Mouse (Mus musculus) hindbrain, embryonic 15.5 days (tissue): ENCODE data around the gene Slc39a13. TPM values are rescaled to one million over a fixed set of nuclear protein-coding genes. Genes with fewer than 3 reads are reported as not detected.
A peak's percentile ranks its signal among the peaks of the same experiment; 100 is the strongest.

ENCODE experiments used
- ATAC-seq: fragments of 200-750 bp; cut with Nextera tagmentation; 2 replicates; pipeline ENCODE4 v1.8.0; 2017; ENCODE audit warnings: low read depth, moderate number of reproducible peaks, moderate TSS enrichment; ENCODE audit not compliant: low FRiP score
- H3K27ac ChIP-seq: fragments of 300-500 bp; sonication (generic); replicated peaks from 2 replicates; pipeline ENCODE4 v1.5.1; 2015; ENCODE audit warnings: mild to moderate bottlenecking, inconsistent platforms
- H3K27me3 ChIP-seq: fragments of 300-500 bp; sonication (generic); 2 replicates; pipeline ENCODE4 v1.6.1; 2015; ENCODE audit warnings: control low read depth, inconsistent platforms
- H3K36me3 ChIP-seq: fragments of 300-500 bp; sonication (generic); 2 replicates; pipeline ENCODE4 v1.6.1; 2015; ENCODE audit warnings: control low read depth, inconsistent platforms
- H3K4me1 ChIP-seq: fragments of 300-500 bp; sonication (generic); replicated peaks from 2 replicates; pipeline ENCODE4 v1.6.1; 2015; ENCODE audit warnings: control low read depth, inconsistent platforms
- H3K4me2 ChIP-seq: fragments of 300-500 bp; sonication (generic); 2 replicates; pipeline ENCODE4 v1.6.1; 2015; ENCODE audit warnings: moderate library complexity, mild to moderate bottlenecking, inconsistent platforms
- H3K4me3 ChIP-seq: fragments of 300-500 bp; sonication (generic); 2 replicates; pipeline ENCODE4 v1.5.1; 2015; ENCODE audit warnings: mild to moderate bottlenecking, inconsistent platforms
- H3K9ac ChIP-seq: fragments of 300-500 bp; sonication (generic); 2 replicates; pipeline ENCODE4 v1.6.1; 2015; ENCODE audit warnings: inconsistent platforms
- H3K9me3 ChIP-seq: fragments of 300-500 bp; sonication (generic); 2 replicates; pipeline ENCODE4 v1.6.1; 2016; ENCODE audit warnings: control low read depth, inconsistent platforms
- WGBS: fragments of 180-500 bp; shearing (Covaris S2); methylation state at CpG from one replicate; pipeline ENCODE4 v1.1.7; 2015; 5-methylcytosine and 5-hydroxymethylcytosine counted together
- polyA plus RNA-seq: library from polyadenylated mRNA; unstranded; fragments of >200 nt; fragmentation: Nextera tagmentation; extraction: Ambion mirVana; gene quantifications from 2 replicates; pipeline ENCODE4 v1.2.1, GENCODE M21; 2015

Gene Slc39a13
- polyA plus RNA-seq, 1 experiment from 2014 or later, result 34.5 TPM

DNA sequence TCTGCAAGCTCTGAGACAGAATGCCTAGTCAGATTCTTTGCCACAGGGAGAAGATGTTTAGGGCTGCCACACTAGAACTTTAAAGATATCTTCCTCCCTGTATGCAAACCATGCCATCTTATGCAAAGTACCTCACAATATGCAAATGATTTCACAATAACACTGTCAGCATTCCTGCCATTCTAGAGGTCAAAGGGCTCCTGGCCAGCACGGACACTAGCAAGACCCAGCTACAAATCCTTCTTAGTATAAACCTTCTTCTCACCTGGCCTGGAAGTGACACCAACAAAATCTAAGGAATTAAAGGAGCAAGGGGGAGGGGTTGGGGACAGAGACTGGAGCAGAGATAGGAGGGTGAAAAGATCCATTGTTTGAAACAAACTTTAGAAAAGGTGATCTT lies 1.9 kb upstream of the Slc39a13 start:
- Histone ChIP-seq H3K36me3 (no peaks in the 10 kb centered on the region), H3K27me3 (no peaks in the 10 kb centered on the region), H3K9me3 (no peaks in the 10 kb centered on the region), H3K4me3 (no peak overlapping the region), H3K9ac (no peak overlapping the region), H3K27ac (no peak overlapping the region), H3K4me2 (no peak overlapping the region), H3K4me1 (peaks cover 26% of the 10 kb centered on the region)
- WGBS, result 36% methylated on average over 1 of the region's 1 CpGs
- no peak for ATAC-seq

DNA sequence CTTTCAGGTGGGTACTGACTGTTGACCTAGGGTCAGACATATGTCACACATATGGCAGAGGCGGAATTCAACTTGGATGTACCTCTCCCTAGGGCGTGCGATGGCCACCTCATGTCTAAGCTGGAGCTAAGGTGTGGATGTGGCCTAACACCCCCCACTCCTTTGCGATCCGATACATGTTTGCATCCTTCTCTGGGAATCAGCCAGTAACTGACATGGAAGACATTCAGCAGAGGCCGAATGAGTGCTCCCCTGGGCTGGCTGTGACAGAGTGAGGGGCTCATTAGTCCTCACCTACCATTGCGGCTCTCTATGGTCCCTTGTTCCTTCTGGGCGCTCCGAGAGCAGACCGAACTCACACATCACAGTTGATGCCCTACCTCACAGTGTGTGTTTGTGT lies 842 bp upstream of the Slc39a13 start:
- peaks cover 26% of the 10 kb centered on the region for H3K4me1 ChIP-seq
- H3K36me3 ChIP-seq, result no peaks in the 10 kb centered on the region
- 86% methylated on average over 10 of the region's 10 CpGs for whole genome bisulfite sequencing
- peak overlapping the region; percentile 65 for H3K4me3 ChIP-seq
- H3K27me3 ChIP-seq, result no peaks in the 10 kb centered on the region
- ATAC-seq, result no peak
- H3K9ac ChIP-seq, result peak overlapping the region; percentile 72
- peak overlapping the region; percentile 91 for H3K4me2 ChIP-seq
- H3K9me3 ChIP-seq, result no peaks in the 10 kb centered on the region
- H3K27ac ChIP-seq, result peak overlapping the region; percentile 84

DNA sequence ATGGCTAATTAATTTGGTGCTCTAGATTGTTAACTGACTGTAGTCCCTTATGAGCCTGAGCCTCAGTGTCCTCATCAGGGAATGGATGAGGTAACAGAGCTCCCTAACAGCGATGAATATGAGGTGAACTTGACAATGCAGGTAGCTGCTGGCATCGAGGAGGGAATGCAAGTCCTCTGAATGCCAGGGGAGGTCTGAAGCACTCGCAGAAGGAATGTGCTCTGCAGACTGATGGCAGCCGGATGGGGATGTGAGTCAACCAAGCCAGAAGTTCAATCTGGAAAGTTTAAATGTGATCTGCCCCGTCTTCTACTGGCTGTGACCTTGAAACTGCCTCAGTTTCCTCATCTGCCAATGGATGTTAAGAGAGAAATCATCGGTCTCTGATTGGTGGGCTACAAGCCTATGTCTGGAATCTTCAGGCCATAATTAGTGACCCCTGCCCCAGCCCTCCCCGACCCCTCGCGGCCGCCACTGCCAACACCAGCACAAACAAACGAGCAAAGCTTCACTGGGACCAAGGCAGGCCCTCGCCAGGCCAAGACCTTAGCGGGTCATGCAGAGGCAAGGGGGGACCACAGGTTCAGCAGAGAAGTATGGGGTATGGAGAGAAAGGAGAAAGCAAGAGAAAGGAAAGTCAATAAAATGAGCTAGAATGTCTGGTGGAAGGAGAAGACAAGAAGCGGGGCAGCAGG lies 764 bp downstream of the Slc39a13 start:
- 6% methylated on average over 14 of the region's 14 CpGs for WGBS
- H3K9ac ChIP-seq, result peak overlapping the region; percentile 72
- H3K9me3 ChIP-seq, result no peaks in the 10 kb centered on the region
- H3K4me3 ChIP-seq, result peak overlapping the region; percentile 65
- peak overlapping the region; percentile 91 for H3K4me2 ChIP-seq
- no peaks in the 10 kb centered on the region for H3K27me3 ChIP-seq
- peak overlapping the region; percentile 84 for H3K27ac ChIP-seq
- peaks cover 32% of the 10 kb centered on the region for H3K4me1 ChIP-seq
- ATAC-seq, result no peak; the same call in 1 of the 2 replicates
- H3K36me3 ChIP-seq, result peaks cover 9% of the 10 kb centered on the region

DNA sequence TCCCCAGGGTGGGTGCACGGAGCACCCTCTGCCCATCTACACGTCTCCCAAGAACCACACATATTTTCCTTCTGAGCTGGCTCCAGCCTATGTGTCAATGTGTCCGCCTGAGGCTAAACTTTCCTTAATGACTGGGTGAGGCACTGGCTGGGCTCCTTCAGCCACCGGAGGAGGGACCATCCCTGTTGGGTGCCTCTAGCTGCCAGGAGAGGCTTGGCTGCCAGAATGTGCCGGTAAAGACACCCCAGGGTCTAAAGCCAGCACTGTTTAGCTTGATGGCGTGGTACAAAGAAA lies 1.4 kb downstream of the Slc39a13 start:
- 43% methylated on average over 6 of the region's 6 CpGs for WGBS
- H3K27me3 ChIP-seq, result no peaks in the 10 kb centered on the region
- H3K4me3 ChIP-seq, result peak overlapping the region; percentile 65
- no peak for ATAC-seq
- no peak overlapping the region for H3K27ac ChIP-seq
- peak overlapping the region; percentile 91 for H3K4me2 ChIP-seq
- H3K36me3 ChIP-seq, result peaks cover 15% of the 10 kb centered on the region
- H3K4me1 ChIP-seq, result peaks cover 32% of the 10 kb centered on the region
- H3K9ac ChIP-seq, result peak overlapping the region; percentile 72; the same call in 1 of the 2 replicates
- no peaks in the 10 kb centered on the region for H3K9me3 ChIP-seq

DNA sequence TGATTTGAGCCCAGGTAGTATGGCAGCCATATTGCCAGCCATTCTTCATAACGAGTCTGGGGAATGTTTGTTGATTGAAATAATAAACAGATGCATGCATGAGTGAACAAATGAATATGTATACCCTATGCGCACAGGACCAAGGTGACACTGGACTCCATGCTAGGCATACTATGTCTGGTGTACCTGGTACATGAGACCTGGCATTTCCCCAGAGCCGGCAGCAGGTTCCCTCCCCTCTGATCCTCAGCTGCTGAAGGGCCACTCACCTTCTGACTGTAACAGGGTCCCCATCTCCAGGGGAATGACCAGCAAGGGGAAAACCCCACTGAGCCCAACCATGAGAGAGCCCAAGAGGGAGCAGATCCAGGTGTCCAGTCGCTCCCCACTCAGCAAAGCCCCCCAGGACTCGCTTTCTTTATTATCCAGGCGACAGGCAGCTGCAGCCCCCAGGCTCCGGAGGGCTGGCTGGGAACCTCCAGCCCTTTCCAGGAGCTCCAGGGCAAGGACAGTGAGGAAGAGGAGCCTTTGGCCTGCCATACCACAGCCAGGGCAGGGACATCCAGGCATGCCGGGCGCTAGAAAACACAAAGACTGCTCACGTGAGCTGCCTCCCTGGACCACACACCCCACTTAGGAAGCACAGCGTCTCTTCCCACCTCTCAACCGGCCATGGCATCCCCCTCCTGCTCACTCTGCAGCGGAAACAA lies 1.9 kb downstream of the Slc39a13 start:
- Histone ChIP-seq H3K27ac (no peak overlapping the region), H3K4me1 (peaks cover 32% of the 10 kb centered on the region), H3K4me3 (peak overlapping the region; percentile 65), H3K4me2 (peak overlapping the region; percentile 91), H3K36me3 (peaks cover 18% of the 10 kb centered on the region), H3K9ac (peak overlapping the region; percentile 72; the same call in 1 of the 2 replicates), H3K27me3 (no peaks in the 10 kb centered on the region), H3K9me3 (no peaks in the 10 kb centered on the region)
- ATAC-seq, result no peak
- WGBS, result 54% methylated on average over 13 of the region's 13 CpGs

DNA sequence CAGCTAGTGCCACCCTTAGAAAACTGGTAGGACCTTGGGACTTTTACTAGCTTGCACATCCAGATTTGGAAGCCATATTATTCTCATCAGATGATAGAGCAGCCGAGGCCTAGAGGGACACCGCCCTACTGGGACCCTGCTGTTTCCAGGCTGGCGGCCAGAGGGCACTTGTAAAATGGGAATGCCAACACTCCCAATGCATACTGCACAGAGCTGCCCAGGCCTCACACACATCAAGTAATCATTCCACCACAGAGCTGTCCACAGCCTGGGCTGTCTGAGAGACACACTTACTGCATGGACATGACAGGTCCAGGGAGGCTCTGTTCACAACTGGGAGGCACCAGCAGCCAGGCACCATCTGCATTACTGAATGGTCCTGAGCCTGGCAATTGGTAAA lies 3.8 kb downstream of the Slc39a13 start:
- no peak for ATAC-seq

DNA sequence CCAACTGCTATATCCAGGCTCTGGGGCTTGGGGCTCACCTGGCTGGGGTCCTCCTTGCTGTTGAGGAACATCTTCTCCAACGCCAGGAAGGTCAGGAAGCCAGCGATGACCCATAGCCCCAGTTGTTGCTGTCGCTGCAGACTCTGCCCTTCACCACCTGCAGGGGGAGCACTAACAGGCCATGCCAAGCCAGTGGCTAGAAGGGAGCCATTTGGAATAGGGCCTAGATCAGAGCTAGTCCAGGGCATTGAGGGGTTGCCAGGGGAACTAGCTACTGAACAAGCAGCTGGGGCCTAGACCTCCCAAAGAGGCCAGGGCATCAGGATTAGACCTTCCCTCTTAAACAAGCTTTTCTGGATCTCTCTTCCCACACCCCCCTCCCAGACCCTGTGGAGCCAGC lies 4.7 kb downstream of the Slc39a13 start:
- Histone ChIP-seq H3K9ac (no peak overlapping the region), H3K27me3 (no peaks in the 10 kb centered on the region), H3K36me3 (peaks cover 37% of the 10 kb centered on the region), H3K4me1 (peaks cover 23% of the 10 kb centered on the region), H3K27ac (no peak overlapping the region), H3K9me3 (no peaks in the 10 kb centered on the region), H3K4me2 (no peak overlapping the region), H3K4me3 (no peak overlapping the region)
- WGBS, result 47% methylated on average over 3 of the region's 3 CpGs
- ATAC-seq, result no peak

More for the DNA sequence above, 3.8 kb downstream of the Slc39a13 start:
- H3K4me3 ChIP-seq, result no peak overlapping the region
- H3K27me3 ChIP-seq, result no peaks in the 10 kb centered on the region
- H3K36me3 ChIP-seq, result peaks cover 30% of the 10 kb centered on the region
- no peaks in the 10 kb centered on the region for H3K9me3 ChIP-seq
- H3K27ac ChIP-seq, result no peak overlapping the region
- no peak overlapping the region for H3K4me2 ChIP-seq
- no peak overlapping the region for H3K9ac ChIP-seq
- 82% methylated on average over 3 of the region's 3 CpGs for WGBS
- H3K4me1 ChIP-seq, result peaks cover 32% of the 10 kb centered on the region

DNA sequence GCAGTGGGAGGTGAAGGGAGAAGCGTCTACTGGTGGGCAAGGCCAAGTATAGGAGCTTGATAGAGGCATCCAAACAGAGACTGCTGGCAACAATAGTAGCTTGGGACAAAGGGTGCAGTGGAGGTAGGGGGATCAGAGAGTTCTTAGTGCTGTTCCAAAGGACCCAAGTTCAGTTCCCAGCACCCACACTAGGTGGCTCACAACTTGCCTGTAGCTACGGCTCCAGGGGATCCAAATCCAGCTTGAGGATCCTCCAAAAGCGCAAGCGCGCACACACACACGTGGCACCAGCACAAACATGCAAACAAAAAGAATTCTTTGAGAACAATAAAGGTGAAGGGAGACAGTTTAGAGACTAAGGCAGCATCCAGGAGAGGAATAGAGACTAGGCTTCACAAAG lies 6.0 kb downstream of the Slc39a13 start:
- no peak for ATAC-seq
- no peak overlapping the region for H3K4me2 ChIP-seq
- peaks cover 46% of the 10 kb centered on the region for H3K36me3 ChIP-seq
- no peak overlapping the region for H3K27ac ChIP-seq
- peaks cover 18% of the 10 kb centered on the region for H3K4me1 ChIP-seq
- no peak overlapping the region for H3K9ac ChIP-seq
- 88% methylated on average over 6 of the region's 6 CpGs for WGBS
- H3K4me3 ChIP-seq, result no peak overlapping the region
- H3K9me3 ChIP-seq, result no peaks in the 10 kb centered on the region
- H3K27me3 ChIP-seq, result no peaks in the 10 kb centered on the region

DNA sequence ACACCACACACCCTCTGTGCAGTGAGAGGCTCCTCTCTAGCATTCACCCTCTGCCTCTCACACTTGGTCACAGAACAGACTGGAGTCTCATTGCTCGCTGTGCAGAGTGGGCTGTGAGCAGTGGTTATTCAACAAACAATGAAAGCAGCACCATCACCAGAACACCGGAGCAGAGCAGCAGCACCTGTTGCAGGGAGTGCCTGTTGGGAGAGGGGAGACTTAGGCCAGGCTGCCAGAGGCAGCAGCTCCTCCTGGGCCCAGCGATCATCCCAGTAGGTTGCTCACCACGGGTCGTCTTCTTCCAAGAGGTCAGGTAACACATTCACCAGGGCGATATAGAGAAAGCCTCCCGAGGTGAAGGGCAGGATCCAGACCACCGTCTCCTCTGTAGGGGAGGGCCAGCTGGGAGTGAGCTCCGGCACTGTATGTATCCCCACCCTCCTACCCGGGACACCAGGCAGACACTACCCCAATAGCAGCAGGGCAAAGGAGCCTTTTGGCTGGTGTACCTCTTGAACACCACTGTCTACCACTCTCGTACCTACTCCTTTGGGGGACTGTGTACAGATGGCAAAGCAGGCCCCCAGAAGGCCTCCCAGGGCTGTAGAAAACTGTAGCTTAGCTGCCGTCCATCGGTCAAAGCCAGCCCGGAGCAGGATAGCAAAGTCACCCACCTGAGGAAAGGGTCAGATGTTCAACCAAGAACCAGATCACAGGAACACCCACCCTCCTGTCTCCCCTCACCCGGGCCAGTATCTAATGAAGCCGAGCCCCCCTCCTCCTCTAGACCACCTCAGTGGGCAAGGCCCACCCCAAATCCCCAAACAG lies 7.2 kb downstream of the Slc39a13 start:
- H3K4me3 ChIP-seq, result no peak overlapping the region
- H3K27ac ChIP-seq, result no peak overlapping the region
- WGBS, result 90% methylated on average over 16 of the region's 16 CpGs
- H3K36me3 ChIP-seq, result peaks cover 55% of the 10 kb centered on the region
- ATAC-seq, result no peak
- no peaks in the 10 kb centered on the region for H3K9me3 ChIP-seq
- H3K27me3 ChIP-seq, result no peaks in the 10 kb centered on the region
- no peak overlapping the region for H3K4me2 ChIP-seq
- H3K4me1 ChIP-seq, result peaks cover 6% of the 10 kb centered on the region
- no peak overlapping the region for H3K9ac ChIP-seq

DNA sequence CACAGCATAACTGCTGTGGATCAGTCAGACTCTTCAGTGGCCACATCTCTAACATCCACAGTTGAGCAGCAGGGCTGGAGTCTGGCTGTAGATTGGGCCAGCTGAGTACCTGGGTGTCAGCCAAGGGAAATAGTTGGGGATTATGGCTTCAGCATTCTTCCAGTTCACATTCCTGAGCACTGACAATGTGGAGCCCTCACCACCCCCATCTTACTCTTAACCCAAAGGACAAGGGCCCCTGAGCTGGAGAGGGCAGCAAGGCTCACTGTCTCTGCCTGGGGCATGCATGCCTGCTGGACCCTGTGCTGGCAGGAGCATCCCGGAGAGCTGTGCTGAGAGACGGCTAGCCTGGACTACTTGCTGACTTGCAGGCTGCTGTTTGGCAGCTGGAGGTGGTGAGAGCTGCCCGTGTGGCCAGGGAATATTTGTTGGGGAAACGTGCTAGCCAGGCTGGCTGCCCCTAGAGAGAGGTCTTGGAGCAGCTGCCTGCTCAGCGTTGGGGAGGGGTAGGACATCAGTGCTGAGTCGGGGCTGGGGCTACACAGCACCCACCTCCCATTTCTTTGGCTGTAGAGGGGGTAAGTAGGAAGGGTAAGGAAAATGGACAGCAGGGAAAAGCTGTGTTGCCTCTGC lies 8.3 kb downstream of the Slc39a13 start:
- H3K36me3 ChIP-seq, result peaks cover 65% of the 10 kb centered on the region
- no peak for ATAC-seq
- no peak overlapping the region for H3K27ac ChIP-seq
- no peak overlapping the region for H3K4me2 ChIP-seq
- no peaks in the 10 kb centered on the region for H3K27me3 ChIP-seq
- no peak overlapping the region for H3K4me3 ChIP-seq
- H3K9ac ChIP-seq, result no peak overlapping the region
- 88% methylated on average over 6 of the region's 6 CpGs for WGBS
- H3K9me3 ChIP-seq, result no peaks in the 10 kb centered on the region
- H3K4me1 ChIP-seq, result peaks cover 6% of the 10 kb centered on the region

DNA sequence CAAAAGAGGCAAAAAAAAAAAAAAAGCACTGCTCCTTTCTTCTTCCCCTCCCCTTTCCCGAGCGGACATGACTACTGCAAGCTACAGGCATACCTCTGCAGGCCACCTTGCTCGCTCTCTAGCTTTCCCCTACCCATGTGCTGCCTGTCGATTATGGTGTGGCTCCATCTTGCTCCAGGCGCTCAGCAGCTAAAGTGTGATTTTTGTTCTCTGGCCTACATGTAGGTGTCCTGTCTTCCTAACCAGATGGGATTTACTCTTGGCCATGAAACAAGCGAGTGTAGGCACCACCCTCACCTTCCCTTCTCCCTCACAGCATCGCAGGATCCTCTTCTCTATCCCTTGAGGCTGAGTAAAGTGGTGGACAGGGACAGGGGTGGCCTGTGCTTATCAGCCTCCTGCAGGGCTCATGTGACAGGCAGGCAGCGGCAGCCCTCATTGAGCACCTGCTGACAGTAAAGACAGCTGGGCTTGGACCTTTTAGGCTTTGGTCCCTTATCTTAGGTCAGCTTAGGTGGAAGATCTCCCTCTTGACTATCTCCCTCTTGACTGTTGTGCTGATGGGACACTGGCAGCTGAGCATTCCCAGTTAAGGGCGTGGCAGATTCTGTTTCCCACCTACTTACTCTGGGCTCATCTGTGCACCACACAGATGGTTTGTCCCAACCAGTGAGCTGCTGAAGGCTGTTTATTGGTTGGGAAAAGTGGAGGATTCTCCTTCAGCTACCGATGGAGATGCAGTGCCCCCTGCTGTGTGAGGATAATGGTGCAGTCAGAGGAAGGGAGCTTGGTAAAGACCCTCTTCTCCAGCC lies 9.5 kb downstream of the Slc39a13 start:
- Histone ChIP-seq H3K27me3 (no peaks in the 10 kb centered on the region), H3K9me3 (no peaks in the 10 kb centered on the region), H3K9ac (no peak overlapping the region), H3K36me3 (peaks cover 76% of the 10 kb centered on the region), H3K4me3 (no peak overlapping the region), H3K27ac (no peak overlapping the region), H3K4me1 (peaks cover 5% of the 10 kb centered on the region), H3K4me2 (no peak overlapping the region)
- ATAC-seq, result peak; percentile 12; the same call in 1 of the 2 replicates
- 81% methylated on average over 10 of the region's 10 CpGs for WGBS
